Mouse (Mus musculus): ENCODE results near the gene Mapk9.

GRCm38 (mm10) chr11:49844311-49844710 is 2.2 kb upstream of the Mapk9 start:
- TF ChIP-seq CTCF (IDR thresholded peaks at IDR 0.05; ENCODE audit: low read depth, low read length), result no peak
- no peak for TF ChIP-seq TAL1 (conservative IDR thresholded peaks at IDR 0.05; ENCODE audit: low read depth, low read length)
- TF ChIP-seq GATA1 (IDR thresholded peaks at IDR 0.05; ENCODE audit: borderline replicate concordance, low read length), result no peak
- TF ChIP-seq POLR2AphosphoS5 (IDR thresholded peaks at IDR 0.05; ENCODE audit: insufficient replicate concordance, low read depth, low read length), result no peak

Measured in G1E (cell line).